Mouse (Mus musculus): ENCODE results near the gene Pitpnm2. TPM values are rescaled to one million over a fixed set of nuclear protein-coding genes. Genes with fewer than 3 reads are reported as not detected.

The Pitpnm2 gene
- polyA plus RNA-seq, 1 experiment from 2014 or later, result 2.9 TPM

DNA sequence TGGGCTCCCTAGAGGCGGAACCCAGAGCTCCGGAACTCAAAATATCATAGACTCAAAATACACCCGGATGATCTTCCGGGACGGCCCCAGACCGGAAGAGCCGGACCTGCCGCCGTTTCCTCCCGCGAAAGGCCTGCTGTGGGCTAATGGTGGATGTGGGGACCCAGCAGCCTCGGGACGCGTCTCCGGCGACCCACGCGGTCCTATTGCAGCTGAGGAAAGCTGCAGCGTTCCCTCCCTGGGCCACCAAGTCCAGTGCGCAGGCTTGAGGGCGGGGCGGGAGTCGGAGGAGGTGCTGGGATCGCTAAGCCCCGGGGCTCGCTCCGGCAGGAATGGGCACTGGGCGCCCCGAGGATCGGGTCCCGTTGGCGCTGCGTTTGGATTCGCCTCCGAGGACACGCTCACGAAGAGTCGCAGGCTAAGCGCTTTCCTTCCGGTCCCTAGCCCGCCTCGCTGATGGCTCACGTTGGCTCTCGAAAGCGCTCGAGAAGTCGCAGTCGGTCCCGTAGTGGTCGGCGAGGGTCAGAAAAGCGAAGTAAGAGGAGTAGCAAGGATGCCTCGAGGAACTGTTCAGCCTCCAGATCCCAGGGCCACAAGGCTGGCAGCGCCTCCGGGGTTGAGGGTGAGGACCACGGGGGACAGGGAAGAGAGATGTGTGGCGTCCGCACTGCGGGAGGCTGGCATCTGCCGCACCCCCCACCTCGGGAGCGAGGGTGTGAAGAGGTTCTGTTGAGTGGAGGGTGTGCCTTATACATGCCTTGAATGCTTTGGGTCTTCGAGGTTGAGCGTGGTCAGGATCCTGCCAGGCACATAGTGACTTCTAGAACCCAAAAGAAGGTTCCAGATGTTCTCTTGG, 133.3 kb downstream of the Pitpnm2 start, which contains the start of gene Arl6ip4:
TSS of gene Arl6ip4 (plus strand) at position 100 of the 856 bp plus-strand sequence.
- DNase-seq (ENCODE audit: low spot score), result peak; percentile 78
- H3K4me3 ChIP-seq, result peak within 1 kb of the TSS; percentile 91
- peak within 1 kb of the TSS; percentile 93 for H3K27ac ChIP-seq (replicated peaks)
- H3K4me1 ChIP-seq, result peaks cover 51% of the 10 kb centered on the region
- WGBS, result 2% methylated on average over 64 of the region's 64 CpGs
- H3K27me3 ChIP-seq (ENCODE audit: low read depth, poor library complexity, severe bottlenecking), result no peaks in the 10 kb centered on the region
- H3K9me3 ChIP-seq (replicated peaks), result no peaks in the 10 kb centered on the region
- H3K36me3 ChIP-seq, result peaks cover 49% of the 10 kb centered on the region

GRCm38 (mm10) chr5:124115531-124115930, 134.0 kb downstream of the Pitpnm2 start:
- no peaks in the 10 kb centered on the region for H3K9me3 ChIP-seq (replicated peaks)
- peaks cover 56% of the 10 kb centered on the region for H3K4me1 ChIP-seq
- H3K27me3 ChIP-seq (ENCODE audit: low read depth, poor library complexity, severe bottlenecking), result no peaks in the 10 kb centered on the region
- H3K27ac ChIP-seq (replicated peaks), result peak overlapping the region; percentile 93
- H3K4me3 ChIP-seq, result peak overlapping the region; percentile 91
- WGBS, result 27% methylated on average over 7 of the region's 7 CpGs
- peaks cover 42% of the 10 kb centered on the region for H3K36me3 ChIP-seq
- DNase-seq (ENCODE audit: low spot score), result no peak

GRCm38 (mm10) chr5:124114276-124115025, 135.1 kb downstream of the Pitpnm2 start:
- no peaks in the 10 kb centered on the region for H3K27me3 ChIP-seq (ENCODE audit: low read depth, poor library complexity, severe bottlenecking)
- peaks cover 31% of the 10 kb centered on the region for H3K36me3 ChIP-seq
- 94% methylated on average over 24 of the region's 24 CpGs for WGBS
- H3K9me3 ChIP-seq (replicated peaks), result no peaks in the 10 kb centered on the region
- H3K4me1 ChIP-seq, result peaks cover 56% of the 10 kb centered on the region
- peak overlapping the region; percentile 91; the same call in 1 of the 2 replicates for H3K4me3 ChIP-seq
- no peak for DNase-seq (ENCODE audit: low spot score)
- no peak overlapping the region for H3K27ac ChIP-seq (replicated peaks)

DNA sequence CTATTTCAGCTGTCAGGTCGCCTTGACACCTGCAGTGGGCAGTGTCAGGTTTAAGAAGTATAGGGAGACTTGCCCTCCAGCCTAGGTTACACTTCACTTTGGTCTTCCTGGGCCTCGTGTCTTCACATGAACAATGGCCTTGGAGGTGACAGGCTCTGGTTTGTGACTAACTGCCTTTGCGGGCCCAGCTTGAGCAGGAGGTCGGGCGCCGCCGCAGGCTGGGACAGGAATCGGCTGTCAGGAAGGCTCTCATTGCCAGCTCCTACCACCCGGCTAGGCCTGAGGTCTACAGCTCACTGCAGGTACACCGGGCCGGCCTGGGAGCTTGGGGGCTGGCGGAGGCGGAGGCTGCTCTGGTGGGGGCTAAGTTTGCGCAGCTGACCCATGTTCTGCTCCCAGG, 136.5 kb downstream of the Pitpnm2 start:
- H3K36me3 ChIP-seq, result peaks cover 17% of the 10 kb centered on the region
- peak overlapping the region; percentile 92 for H3K27ac ChIP-seq (replicated peaks)
- WGBS, result 18% methylated on average over 14 of the region's 14 CpGs
- H3K9me3 ChIP-seq (replicated peaks), result no peaks in the 10 kb centered on the region
- H3K4me1 ChIP-seq, result peaks cover 50% of the 10 kb centered on the region
- H3K4me3 ChIP-seq, result peak overlapping the region; percentile 96
- peak; percentile 51 for DNase-seq (ENCODE audit: low spot score)
- no peaks in the 10 kb centered on the region for H3K27me3 ChIP-seq (ENCODE audit: low read depth, poor library complexity, severe bottlenecking)

DNA sequence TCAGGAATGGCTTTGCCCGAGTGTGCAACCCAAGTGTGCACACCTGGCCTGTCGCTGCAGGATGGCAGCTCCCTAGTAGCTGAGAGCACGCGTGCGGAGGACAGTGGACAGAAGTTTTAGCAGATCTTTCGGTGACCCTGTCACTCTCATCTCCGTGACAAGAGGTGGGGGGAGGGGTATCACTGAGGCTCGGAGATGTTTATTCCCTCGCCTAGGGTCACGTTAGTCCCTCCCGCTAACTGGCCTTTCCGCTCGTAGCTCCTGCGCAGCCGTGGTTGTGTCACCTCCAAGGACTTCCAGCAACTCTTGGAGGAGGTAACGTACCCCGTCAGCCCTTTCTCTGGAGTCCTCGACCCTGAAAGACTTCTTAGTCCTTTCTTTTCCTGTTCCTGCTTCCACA, 137.0 kb downstream of the Pitpnm2 start:
- H3K9me3 ChIP-seq (replicated peaks), result no peaks in the 10 kb centered on the region
- no peak for DNase-seq (ENCODE audit: low spot score)
- H3K27me3 ChIP-seq (ENCODE audit: low read depth, poor library complexity, severe bottlenecking), result no peaks in the 10 kb centered on the region
- H3K36me3 ChIP-seq, result peaks cover 12% of the 10 kb centered on the region
- peaks cover 46% of the 10 kb centered on the region for H3K4me1 ChIP-seq
- H3K27ac ChIP-seq (replicated peaks), result peak overlapping the region; percentile 92
- H3K4me3 ChIP-seq, result peak overlapping the region; percentile 96
- WGBS, result 1% methylated on average over 18 of the region's 18 CpGs

GRCm38 (mm10) chr5:124111742-124112497, 137.6 kb downstream of the Pitpnm2 start, which contains the start of gene Ogfod2:
TSS of gene Ogfod2 (plus strand) at chr5:124112297.
- Histone ChIP-seq H3K27me3 (ENCODE audit: low read depth, poor library complexity, severe bottlenecking) (no peaks in the 10 kb centered on the region), H3K27ac (replicated peaks) (peak within 1 kb of the TSS; percentile 92), H3K36me3 (peaks cover 6% of the 10 kb centered on the region), H3K9me3 (replicated peaks) (no peaks in the 10 kb centered on the region), H3K4me3 (peak within 1 kb of the TSS; percentile 96), H3K4me1 (peaks cover 39% of the 10 kb centered on the region)
- WGBS, result under 1% methylated on average over 66 of the region's 66 CpGs
- peak; percentile 98 for DNase-seq (ENCODE audit: low spot score)

DNA sequence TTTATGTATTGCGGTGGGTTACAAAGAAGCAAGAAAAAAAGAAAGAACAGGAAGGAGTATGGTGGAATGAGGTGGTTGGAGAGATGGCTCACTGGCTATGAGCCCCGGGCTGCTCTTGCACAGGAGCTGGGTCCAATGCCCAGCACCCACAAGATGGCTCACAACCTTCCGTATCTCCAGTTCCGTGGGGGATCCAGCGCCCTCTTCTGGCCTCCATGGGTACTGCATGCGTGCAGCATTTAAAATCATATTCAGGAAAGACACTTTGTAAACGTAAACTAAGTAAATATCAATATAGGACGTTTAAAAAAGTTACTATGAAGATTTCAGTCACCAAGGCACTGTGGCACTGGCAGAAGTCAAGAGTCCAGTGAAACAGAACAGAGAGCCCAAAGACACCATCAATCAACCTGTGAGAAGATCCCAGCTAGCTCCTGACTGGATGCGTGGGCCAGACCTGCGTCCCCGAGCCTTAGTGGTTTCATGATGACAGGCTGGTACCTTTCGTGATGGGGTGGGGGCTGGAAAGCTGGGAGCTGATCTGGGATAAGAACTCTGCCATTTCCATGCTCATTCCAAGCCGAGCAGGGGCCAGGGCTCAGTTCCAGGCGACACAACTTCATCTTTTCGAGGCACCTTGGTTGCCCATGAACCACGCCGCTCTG, 138.4 kb downstream of the Pitpnm2 start:
- 28% methylated on average over 17 of the region's 17 CpGs for WGBS
- Histone ChIP-seq H3K27ac (replicated peaks) (peak overlapping the region; percentile 92), H3K4me1 (peaks cover 33% of the 10 kb centered on the region), H3K27me3 (ENCODE audit: low read depth, poor library complexity, severe bottlenecking) (no peaks in the 10 kb centered on the region), H3K36me3 (peaks cover 5% of the 10 kb centered on the region; the same call in 1 of the 2 replicates), H3K9me3 (replicated peaks) (no peaks in the 10 kb centered on the region), H3K4me3 (peak overlapping the region; percentile 96)
- peak; percentile 60 for DNase-seq (ENCODE audit: low spot score)

DNA sequence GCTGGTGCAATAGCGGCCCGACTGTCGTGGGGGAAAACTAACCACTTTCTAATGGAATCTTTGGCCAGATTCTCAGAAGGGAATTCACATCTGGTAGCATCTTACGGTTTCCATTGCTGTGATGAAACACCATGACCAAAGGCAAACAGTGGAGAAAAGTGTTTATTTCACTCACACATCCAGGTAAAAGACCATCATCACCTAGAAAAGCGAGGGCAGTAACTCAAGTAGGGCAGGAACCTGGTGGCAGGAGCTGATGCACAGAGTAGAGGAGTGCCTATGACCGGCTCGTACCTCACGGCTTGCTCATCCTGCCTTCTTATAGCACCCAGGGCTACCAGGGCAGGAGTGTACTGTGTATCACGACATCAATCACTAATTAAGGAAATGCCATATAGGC, 146.0 kb downstream of the Pitpnm2 start:
- Histone ChIP-seq H3K36me3 (no peaks in the 10 kb centered on the region), H3K27ac (replicated peaks) (no peak overlapping the region), H3K9me3 (replicated peaks) (no peaks in the 10 kb centered on the region), H3K4me1 (no peaks in the 10 kb centered on the region), H3K4me3 (no peak overlapping the region), H3K27me3 (ENCODE audit: low read depth, poor library complexity, severe bottlenecking) (no peaks in the 10 kb centered on the region)
- DNase-seq (ENCODE audit: low spot score), result no peak
- 95% methylated on average over 9 of the region's 9 CpGs for WGBS

DNA sequence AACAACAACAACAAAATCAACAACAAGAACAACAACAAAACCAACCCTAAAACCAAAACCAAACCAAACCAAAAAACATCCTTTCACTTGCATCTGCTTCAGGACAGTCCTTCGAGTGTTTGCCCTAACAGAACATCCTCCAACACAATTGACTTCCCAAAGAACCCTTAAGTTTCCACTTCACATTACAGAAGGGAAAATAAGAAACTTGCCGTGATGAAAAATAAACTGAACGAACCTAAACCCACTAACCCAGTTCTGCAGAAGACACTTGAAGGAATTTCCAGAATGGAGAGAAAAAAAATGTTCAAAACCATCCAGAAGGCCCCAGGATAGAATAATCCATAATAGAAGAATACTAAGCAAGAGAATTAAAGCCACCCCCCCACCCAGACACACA, 146.5 kb downstream of the Pitpnm2 start:
- Histone ChIP-seq H3K27me3 (ENCODE audit: low read depth, poor library complexity, severe bottlenecking) (no peaks in the 10 kb centered on the region), H3K4me1 (no peaks in the 10 kb centered on the region), H3K9me3 (replicated peaks) (no peaks in the 10 kb centered on the region), H3K36me3 (no peaks in the 10 kb centered on the region), H3K4me3 (no peak overlapping the region), H3K27ac (replicated peaks) (no peak overlapping the region)
- DNase-seq (ENCODE audit: low spot score), result no peak
- WGBS, result 86% methylated on average over 3 of the region's 3 CpGs

DNA sequence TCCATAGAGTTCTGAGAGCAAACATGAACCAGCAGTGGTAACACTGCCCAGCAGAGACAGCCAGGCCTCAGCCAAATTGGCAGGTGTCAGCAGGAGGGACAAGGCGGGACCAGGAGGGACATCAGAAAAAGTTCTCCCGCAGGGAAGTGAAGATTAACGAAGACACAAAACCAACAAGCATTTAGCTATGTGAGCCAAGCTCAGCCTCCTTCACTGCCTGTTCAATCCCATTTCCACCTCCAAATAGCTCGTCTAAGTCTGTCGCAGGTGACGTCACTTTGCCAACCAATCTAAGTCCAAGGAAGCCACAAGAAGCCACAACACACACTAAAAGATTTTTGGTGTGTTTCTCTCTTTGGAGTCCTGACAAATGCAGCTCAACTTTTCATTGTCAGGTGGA, 147.2 kb downstream of the Pitpnm2 start:
- no peak for DNase-seq (ENCODE audit: low spot score)
- Histone ChIP-seq H3K27ac (replicated peaks) (no peak overlapping the region), H3K27me3 (ENCODE audit: low read depth, poor library complexity, severe bottlenecking) (no peaks in the 10 kb centered on the region), H3K36me3 (no peaks in the 10 kb centered on the region), H3K9me3 (replicated peaks) (no peaks in the 10 kb centered on the region), H3K4me3 (no peak overlapping the region), H3K4me1 (no peaks in the 10 kb centered on the region)
- 86% methylated on average over 6 of the region's 6 CpGs for WGBS

DNA sequence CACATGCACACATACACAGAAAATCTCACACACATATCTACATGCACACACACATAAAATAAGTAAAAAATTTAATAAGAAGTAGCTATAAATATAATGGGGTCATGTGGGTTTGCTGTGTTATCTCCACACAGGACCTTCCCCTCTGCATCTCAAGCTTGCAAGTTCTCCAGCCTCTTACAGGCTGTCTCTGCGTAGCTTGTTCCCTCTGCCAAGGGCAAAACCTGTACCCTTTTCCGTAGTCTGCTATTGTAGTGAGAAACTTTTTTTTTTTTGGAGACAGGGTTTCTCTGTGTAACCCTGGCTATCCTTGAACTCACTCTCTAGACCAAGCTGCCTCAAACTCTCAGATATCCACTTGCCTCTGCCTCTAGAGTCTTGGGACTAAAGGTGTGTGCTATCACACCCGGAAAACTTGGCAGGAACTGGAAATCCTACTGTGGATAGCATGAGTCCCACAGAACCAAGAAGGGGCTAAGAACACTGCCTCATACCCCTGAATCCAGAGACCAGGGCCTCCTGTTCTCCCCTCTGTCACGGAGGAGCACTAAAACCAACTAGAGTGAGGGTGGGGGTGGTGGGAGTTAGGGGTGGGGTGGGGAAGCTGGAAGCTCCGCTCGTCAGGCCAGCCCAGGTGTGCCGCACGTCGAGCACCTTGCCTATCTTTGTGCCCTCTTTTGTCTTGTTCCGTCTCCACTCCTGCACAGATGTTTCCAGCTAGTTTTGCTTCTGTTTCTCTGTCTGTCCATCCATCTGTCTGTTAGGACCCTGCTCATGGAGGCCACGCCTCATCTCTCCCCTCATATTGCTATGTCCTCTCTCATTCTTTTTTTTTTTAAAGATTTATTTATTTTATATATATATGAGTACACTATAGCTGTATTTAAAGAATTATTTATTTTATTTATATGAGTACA, 149.2 kb downstream of the Pitpnm2 start:
- H3K27me3 ChIP-seq (ENCODE audit: low read depth, poor library complexity, severe bottlenecking), result peaks cover 5% of the 10 kb centered on the region
- H3K36me3 ChIP-seq, result no peaks in the 10 kb centered on the region
- no peaks in the 10 kb centered on the region for H3K9me3 ChIP-seq (replicated peaks)
- peaks cover 8% of the 10 kb centered on the region for H3K4me1 ChIP-seq
- H3K4me3 ChIP-seq, result no peak overlapping the region
- H3K27ac ChIP-seq (replicated peaks), result no peak overlapping the region
- 94% methylated on average over 11 of the region's 11 CpGs for WGBS
- no peak for DNase-seq (ENCODE audit: low spot score)
